Mouse (Mus musculus) cerebellum, adult (tissue): ENCODE results near the gene Urb2.
"Not testable (repeated sequence)": the region's sequence is repeated elsewhere in the genome, so short reads cannot be mapped to it uniquely, and the experiment has no call there.

Experiments used
- ATAC-seq: cut with Nextera tagmentation; 2 replicates; pipeline ENCODE4 v1.9.2; 2017; ENCODE audit warnings: mild to moderate bottlenecking, moderate library complexity, mixed read lengths; ENCODE audit not compliant: insufficient number of reproducible peaks, low FRiP score, low TSS enrichment

Urb2 gene

GRCm38 (mm10) chr8:124011989-124012586 lies 9.2 kb upstream of the Urb2 start:
- no peak for ATAC-seq

DNA sequence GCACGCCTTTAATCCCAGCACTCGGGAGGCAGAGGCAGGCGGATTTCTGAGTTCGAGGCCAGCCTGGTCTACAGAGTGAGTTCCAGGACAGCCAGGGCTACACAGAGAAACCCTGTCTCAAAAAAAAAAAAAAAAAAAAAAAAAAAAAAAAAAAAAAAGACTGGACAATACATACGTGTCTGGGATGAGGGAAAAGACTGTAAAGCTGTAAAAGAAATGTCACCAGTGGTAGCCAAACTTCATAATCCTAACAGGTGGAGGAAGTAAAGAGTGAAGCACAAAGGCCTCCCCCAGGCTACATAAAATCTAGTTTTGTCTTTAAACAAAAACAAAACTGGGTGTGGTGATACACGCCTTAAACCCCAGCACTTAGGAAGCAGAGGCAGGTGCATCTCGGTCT lies 7.0 kb upstream of the Urb2 start:
- not testable (repeated sequence) for ATAC-seq

DNA sequence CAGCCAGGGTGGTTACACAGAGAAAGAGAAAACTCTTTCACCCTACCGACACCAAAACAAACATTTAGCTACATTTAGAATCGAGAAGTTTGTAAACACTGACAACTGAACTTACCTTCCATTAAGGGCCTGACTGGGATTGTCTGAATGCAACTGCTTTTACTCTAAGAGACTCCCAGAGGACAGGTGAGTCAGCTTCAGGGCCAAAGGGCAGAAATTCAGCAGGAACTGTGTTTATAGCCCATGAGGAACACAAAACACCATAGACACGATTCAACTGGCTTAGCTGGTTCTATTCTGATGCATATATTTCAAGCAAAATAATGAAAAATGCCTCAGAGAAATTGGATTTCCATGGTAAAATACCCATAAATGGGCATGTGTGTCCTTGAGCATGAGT lies 6.6 kb upstream of the Urb2 start:
- no peak for ATAC-seq

- ATAC-seq = no peak
Observed at GRCm38 (mm10) chr8:124019782-124020181, 1.5 kb upstream of the Urb2 start.

DNA sequence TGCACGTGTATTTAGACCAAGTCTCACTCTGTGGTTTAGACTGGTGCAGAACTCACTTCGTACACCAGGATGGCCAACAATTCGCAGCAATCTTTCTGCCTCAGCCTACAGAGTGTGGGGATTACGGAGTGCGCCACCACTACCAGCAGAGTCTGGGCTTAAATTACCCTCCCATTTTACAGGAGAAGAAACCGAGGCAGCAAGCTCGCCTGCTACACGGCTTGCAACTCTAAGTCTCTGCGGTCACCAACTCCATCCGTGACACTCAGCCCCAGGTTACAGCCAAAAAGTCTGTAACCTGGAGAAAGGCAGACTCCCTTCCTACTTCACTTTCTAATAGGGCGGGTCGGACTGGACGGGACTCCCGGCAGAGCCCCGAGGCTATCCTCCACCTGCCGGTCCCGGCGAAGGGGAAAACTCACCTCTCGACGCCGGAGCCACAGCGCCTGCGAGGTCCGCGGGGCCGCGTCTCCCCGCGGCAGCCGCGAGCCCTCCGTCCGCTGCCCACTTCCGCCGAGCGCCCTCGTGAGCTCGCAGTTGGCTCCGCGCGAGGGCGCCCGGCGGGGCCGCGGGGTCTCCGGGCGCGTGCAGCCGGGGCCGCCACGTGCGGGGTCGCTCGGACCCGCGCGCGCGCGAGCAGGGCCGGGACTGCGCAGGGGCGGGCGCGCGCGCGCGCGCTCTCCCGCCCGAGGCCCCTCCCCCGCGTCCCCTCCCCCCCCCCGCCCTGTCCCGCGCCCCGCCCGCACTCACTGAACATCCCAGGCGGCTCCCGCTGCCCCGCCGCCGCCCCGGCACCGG lies 670 bp upstream of the Urb2 start:
- ATAC-seq = peak; percentile 42; the same call in 1 of the 2 replicates

GRCm38 (mm10) chr8:124026265-124026664 lies 5.0 kb downstream of the Urb2 start:
- ATAC-seq = not testable (repeated sequence)

DNA sequence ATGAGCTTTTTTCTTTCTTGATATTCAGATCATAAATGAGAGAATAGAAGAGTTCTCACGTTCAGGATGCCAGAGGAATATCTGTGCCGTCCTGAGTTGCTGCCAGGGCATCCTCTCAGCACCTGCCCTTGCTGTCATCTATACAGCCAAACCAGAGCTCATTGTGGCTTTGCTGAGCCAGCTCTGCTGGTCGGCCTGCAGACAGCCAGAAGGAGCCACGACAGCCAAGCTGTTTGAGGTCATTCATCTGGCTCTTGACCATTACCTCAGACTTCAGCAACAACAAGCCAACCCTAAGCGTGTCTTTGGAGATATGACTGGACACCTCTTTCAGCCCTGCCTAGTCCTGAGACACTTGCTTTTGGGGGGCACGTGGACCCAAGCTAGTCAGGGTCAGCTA lies 6.5 kb downstream of the Urb2 start:
- peak; percentile 82 for ATAC-seq

DNA sequence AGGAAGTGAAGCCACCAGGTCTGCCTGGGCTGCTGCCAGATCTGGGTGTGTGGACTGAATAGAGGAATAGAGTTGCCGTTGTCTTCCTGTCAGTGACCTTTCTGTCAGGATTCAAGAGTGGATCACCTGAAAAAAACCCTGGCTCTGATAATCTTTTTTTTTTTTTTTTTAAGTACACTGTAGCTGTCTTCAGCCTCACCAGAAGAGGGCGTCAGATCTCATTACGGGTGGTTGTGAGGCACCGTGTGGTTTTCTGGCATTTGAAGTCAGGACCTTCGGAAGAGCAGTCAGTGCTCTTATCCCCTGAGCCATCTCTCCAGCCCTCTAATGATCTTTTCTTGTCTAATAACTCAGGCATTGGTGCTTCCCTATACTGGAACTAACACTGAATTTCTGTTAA lies 12.1 kb downstream of the Urb2 start:
- no peak for ATAC-seq

DNA sequence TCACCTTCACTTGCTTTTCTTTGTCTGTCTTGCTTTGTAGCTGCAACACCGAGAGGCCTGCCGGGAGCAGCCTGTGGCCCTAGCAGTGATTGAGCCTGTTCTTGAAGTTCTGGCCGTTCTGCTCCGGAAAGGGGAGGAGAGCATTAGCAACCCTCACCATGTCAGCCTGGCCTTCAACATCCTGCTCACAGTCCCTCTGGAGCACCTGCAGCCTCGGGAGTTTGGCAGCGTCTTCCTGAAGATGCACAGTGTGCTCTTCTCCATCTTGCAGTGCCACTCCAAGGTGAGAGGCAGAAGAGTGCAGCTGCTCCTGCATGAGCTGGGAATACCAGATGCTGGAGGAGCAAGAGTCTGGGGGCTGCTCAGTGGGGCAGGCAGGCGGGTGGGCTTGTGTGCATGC lies 16.8 kb downstream of the Urb2 start:
- no peak for ATAC-seq

- no peak for ATAC-seq
Observed at GRCm38 (mm10) chr8:124039351-124039750, 18.0 kb downstream of the Urb2 start.

GRCm38 (mm10) chr8:124042201-124042600 lies 20.9 kb downstream of the Urb2 start:
- no peak for ATAC-seq

DNA sequence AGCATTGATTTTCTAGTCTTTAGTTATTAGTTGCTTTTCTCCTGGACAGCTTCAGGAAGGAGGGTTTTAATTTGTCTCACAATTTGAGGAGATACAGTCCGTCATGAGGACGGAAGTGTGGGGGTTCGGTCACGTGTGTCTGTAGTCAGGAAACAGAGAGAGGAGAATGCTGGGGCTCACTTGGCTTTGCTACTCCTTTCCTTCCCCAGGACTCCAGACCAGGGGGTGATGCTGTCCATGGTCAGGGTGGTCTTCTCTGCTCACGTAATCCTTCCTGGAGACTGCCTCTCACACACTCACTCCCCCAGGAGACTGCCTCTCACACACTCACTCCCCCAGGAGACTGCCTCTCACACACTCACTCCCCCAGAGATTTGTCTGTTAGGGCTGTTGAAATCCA lies 23.1 kb downstream of the Urb2 start:
- no peak for ATAC-seq

DNA sequence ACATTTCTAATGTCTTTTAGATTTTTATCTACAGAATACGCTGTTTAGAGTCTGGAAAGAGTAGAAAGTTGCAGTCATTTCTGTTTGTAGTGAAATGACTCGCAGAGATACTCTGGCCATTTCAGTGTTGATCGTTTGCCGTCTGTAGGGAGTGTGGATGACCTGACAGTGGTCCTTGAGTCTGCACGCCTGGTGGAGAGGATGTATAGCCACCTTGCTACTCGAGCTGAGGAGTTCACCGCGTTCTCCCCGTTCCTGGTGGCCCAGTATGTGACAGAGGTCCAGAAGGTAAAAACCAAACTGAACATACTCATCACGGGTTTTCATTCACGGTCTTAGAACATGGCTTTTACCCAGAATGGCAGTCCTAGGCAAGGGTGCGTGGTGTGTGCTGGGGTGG lies 23.6 kb downstream of the Urb2 start:
- ATAC-seq = no peak

DNA sequence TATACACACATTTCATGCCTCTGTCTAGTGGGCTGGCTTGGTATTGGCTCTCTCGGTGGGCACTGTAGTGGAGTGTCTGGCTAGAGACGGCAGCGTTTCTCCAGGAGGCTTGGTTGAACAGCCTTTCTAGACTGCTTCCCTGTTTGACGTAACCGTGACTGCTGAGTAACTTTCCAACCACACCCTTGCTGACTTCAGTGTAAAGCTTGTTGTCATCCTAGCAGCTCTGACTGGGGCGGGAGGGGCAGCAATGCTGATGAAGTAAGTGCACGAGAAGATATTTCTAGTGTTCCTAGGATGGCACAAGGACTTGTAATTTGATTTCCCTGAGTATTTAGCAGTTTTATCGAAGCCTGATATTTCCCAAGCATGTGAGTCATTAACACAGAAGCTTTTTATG lies 24.5 kb downstream of the Urb2 start:
- no peak for ATAC-seq

DNA sequence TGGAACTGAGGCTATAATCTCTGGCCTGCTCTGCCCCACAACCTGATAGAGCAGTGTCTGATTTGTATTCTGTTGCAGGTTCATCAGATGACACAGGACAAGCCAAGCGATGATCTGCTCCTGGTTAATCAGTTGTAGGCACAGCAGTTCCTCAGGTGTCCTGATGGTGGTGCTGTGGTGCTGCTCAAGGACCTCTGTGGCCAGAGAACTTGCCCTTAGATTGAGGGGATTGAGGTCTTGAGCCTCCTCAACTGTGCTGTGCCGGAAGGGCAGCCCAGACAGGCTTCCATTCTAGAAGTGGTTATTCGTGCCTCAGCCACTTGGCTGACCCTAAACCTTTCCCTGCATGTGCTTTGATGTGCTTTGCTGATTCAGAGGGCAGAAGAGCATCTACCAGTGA lies 30.8 kb downstream of the Urb2 start:
- ATAC-seq = no peak

- no peak for ATAC-seq
Observed at GRCm38 (mm10) chr8:124052568-124052967, 31.3 kb downstream of the Urb2 start.

GRCm38 (mm10) chr8:124056832-124057655 lies 35.7 kb downstream of the Urb2 start:
- ATAC-seq = no peak

DNA sequence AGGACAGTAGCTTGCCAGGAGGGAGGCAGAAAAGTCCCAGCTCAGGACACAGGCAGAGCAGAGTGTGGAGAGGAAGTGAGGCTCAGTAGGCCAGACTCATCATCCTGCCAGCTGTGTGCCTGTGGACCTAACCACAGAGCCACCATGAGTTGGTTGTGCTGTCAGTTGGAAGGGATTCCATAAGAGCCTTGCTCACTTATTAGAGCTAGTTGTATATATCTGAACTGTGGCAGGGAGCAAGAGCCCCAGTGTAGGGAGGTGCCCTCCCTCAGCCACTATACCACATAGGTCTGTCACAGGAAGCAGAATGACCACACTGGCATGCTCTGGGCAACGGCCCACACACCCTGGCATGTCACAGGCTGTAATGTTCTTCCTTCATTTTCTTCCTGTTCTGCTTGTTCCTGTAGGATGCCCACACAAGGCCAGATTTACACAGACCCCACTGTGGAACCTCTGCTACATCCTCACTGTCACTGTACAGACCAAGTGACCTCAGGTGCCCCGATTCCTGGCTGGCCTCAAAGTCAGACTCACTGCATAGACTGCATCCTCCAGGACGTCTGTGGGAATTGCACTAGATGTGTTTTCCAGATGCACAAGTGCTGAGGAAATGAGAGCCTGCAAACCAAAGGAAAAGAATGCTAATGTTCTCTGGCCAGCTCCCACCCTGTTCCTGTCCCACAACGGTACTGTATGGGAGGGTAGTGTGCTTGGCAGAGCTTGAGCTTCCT lies 45.2 kb downstream of the Urb2 start:
- no peak for ATAC-seq

DNA sequence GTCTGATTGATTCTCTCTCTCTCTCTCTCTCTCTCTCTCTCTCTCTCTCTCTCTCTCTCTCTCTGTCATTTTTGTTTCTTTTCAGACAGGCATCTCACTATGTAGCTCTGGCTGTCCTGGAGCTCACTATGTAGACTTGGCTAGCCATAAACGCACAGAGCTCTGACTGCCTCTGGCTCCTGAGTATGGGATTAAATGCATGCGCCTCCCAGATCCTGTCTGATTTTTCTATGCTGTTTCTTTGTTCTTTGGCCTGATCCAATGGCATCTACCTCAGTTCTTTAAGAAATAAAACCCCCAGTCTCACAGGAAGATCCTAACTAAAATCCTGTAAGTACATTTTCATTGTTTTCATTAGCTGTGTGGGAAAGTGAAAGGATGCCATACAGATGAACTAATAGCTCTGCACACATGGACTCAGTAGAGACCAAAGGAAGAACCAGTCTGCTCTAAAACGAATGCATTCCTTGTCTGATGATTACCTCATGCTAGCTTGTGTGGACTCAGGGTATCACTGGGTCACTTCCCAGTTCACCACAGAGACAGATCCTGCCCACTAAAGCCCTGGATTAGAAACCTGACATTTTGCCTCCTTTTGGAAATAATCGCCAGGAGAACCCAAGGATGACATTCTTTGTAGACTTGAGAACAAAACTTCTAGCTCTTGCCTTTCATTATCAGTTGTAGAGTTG lies 45.9 kb downstream of the Urb2 start:
- no peak for ATAC-seq
